Comparison of ENCODE assay signal across 8 mouse cellular contexts in the genomic region with DNA sequence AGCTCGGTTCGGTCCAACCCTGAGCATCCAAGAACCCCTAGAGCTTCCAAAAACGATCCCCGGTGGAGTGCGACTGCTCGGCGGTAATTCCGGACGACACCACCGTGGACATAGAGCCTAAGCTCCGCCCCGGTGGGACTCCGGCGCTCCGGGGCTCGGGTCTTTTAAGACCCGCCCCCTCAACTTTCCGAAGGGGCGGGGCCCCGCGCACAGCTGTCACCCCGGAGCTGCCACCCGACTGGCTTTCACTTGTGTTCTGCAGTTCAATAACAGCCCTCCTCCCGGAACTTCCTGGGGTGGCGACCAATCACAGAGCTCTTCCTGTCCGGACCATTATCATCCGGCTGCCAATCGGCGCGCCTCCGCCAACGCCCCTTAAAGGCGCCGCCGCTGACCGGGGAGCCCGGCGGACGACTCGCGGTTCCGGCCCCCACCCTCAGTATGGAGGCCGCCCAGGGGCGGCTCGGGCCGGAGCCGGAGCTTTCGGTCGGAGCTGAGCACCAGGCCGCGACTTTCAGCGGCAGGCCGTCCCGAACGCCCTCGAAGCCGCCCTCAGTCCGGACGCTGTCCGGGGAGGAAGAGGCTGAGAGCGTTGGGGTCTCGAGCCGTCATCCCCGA. TPM values are rescaled to one million over a fixed set of nuclear protein-coding genes. Genes with fewer than 3 reads are reported as not detected.
DNase-seq lines count a peak whose midpoint lies in the region; ATAC-seq lines count a peak whose summit lies in the region.

Gene Borcs6, plus strand, starts transcription at position 361 of the 618 bp plus-strand sequence.

- peak; percentile 97 for DNase-seq in MEL-GATA-1-ER (ENCODE audit: extremely low read depth, low read depth)
- DNase-seq in cerebellum, adult 8-10 months = peak; percentile 92
- peak; percentile 96 for DNase-seq in hindbrain, embryonic 10.5 days (ENCODE audit: low spot score)
- DNase-seq in layer of hippocampus, postnatal 10 days (ENCODE audit: low spot score in 2 of 2) = peak; percentile 91 to 93
- peak; percentile 97 for DNase-seq in lung, postnatal 10 days
- peak; percentile 93 for DNase-seq in ovary, postnatal 36 days (ENCODE audit: low spot score)
- DNase-seq in thymus, postnatal 25 days = peak; percentile 94

- peak; percentile 89 for ATAC-seq in frontal cortex, adult (ENCODE audit: low TSS enrichment)

- H3K4me1 ChIP-seq in hindbrain, embryonic 10.5 days (replicated peaks) = peaks cover 41% of the 10 kb centered on the region

- peak within 1 kb of the TSS; percentile 93 for H3K27ac ChIP-seq in hindbrain, embryonic 10.5 days

- H3K36me3 ChIP-seq in hindbrain, embryonic 10.5 days = peaks cover under 1% of the 10 kb centered on the region; the same call in 1 of the 2 replicates

- H3K9me3 ChIP-seq in hindbrain, embryonic 10.5 days = no peaks in the 10 kb centered on the region

- H3K4me3 ChIP-seq in hindbrain, embryonic 10.5 days = peak within 1 kb of the TSS; percentile 83

- under 1% methylated on average over 64 of the region's 64 CpGs for WGBS in hindbrain, embryonic 10.5 days

- H3K27me3 ChIP-seq in hindbrain, embryonic 10.5 days (ENCODE audit: insufficient read depth, poor library complexity, severe bottlenecking) = peaks cover 8% of the 10 kb centered on the region; the same call in 1 of the 2 replicates

RNA-seq across cellular contexts. Expression of gene Borcs6, which starts in this region (rescaled TPM):
- 8.5 and 12.6 TPM in 2 replicates for polyA plus RNA-seq in hindbrain, embryonic 10.5 days (2016; fragmentation: Nextera tagmentation; extraction: Ambion mirVana)
- 10 to 100 TPM; 24.2 to 24.9 TPM for total RNA-seq in layer of hippocampus, postnatal 10 days (2021)

Comparison
In these comparisons a context has a peak if more than half of its experiments do, and no peak if none do; other contexts are left out.
1. Peak in every context shown above with its lines: DNase-seq, ATAC-seq, H3K4me3 ChIP-seq and H3K27ac ChIP-seq.